Mouse (Mus musculus) CD8-positive naive resting alpha-beta T cell, adult 2 months (primary cell): Measurements from ENCODE around the gene Entr1.
A peak's percentile ranks its signal among the peaks of the same experiment; 100 is the strongest.

Source experiments
- DNase-seq, 2 experiments: peaks; one replicate each; pipeline ENCODE4 v3.0.0; 2022; ENCODE audit warnings: low read depth in 2 of 2, low spot score in 2 of 2

Gene Entr1

GRCm38 (mm10) chr2:26351358-26352290, 37.5 kb downstream of the Entr1 start, which contains the start of gene Dnlz:
Gene Dnlz (minus strand): TSS chr2:26352110.
- DNase-seq = peak; percentile 84 to 91

- DNase-seq = no peak
These were observed 40.9 kb downstream of the Entr1 start for GRCm38 (mm10) chr2:26348241-26348640.

- DNase-seq = no peak
These were observed 46.3 kb downstream of the Entr1 start for GRCm38 (mm10) chr2:26342609-26343490.

- no peak for DNase-seq
These were observed 47.1 kb downstream of the Entr1 start for GRCm38 (mm10) chr2:26342044-26342443.

- DNase-seq = no peak
These were observed 47.6 kb downstream of the Entr1 start for GRCm38 (mm10) chr2:26341510-26341981.

- DNase-seq = no peak
These were observed 49.9 kb downstream of the Entr1 start for GRCm38 (mm10) chr2:26339204-26339551.

GRCm38 (mm10) chr2:26338302-26339203, 50.6 kb downstream of the Entr1 start:
- no peak for DNase-seq
